In genomic region chr3:9886765-9887626, GRCm38 (mm10) we compare ENCODE assay signal across 7 mouse cellular contexts.
DNase-seq lines count a peak whose midpoint lies in the region; ATAC-seq and TF ChIP-seq lines count a peak whose summit lies in the region.

No protein-coding gene starts in this region.

- H3K27ac ChIP-seq in left cerebral cortex, adult 2 months, result no peak overlapping the region
- H3K27ac ChIP-seq in embryonic facial prominence, embryonic 15.5 days (replicated peaks), result no peak overlapping the region
- peak overlapping the region; percentile 88 for H3K27ac ChIP-seq in liver, postnatal 0 days (ENCODE audit: low read depth)
- peak overlapping the region; percentile 83 for H3K27ac ChIP-seq in spleen, adult 2 months (ENCODE audit: insufficient read depth, low read length)

- WGBS in embryonic facial prominence, embryonic 15.5 days, result 60% methylated on average over 10 of the region's 10 CpGs
- WGBS in liver, postnatal 0 days (ENCODE audit: insufficient replicate concordance), result 25% methylated on average over 10 of the region's 10 CpGs
- WGBS in spleen, adult 2 months, result 14% methylated on average over 10 of the region's 10 CpGs

- 0 out of 2 replicates have a peak, but pooled peaks have one; percentile 56 for ATAC-seq in embryonic facial prominence, embryonic 15.5 days (ENCODE audit: insufficient number of reproducible peaks, low FRiP score, low TSS enrichment, low read depth)
- peak; percentile 70 for ATAC-seq in liver, postnatal 0 days

- H3K9me3 ChIP-seq in embryonic facial prominence, embryonic 15.5 days (replicated peaks), result no peaks in the 10 kb centered on the region
- H3K9me3 ChIP-seq in liver, postnatal 0 days (ENCODE audit: low read length), result no peaks in the 10 kb centered on the region

- TF ChIP-seq CTCF in left cerebral cortex, adult 2 months (IDR thresholded peaks at IDR 0.05), result no peak
- TF ChIP-seq CTCF in liver, postnatal 0 days (IDR thresholded peaks at IDR 0.05; ENCODE audit: low read depth), result no peak
- TF ChIP-seq CTCF in spleen, adult 2 months (IDR thresholded peaks at IDR 0.05; ENCODE audit: extremely low read depth, insufficient read depth, insufficient read length, insufficient replicate concordance), result no peak

- peak; percentile 63; the same call in 1 of the 2 replicates for TF ChIP-seq EP300 in liver, postnatal 0 days (IDR thresholded peaks at IDR 0.05; ENCODE audit: low read depth)

- H3K4me2 ChIP-seq in embryonic facial prominence, embryonic 15.5 days (replicated peaks), result no peak overlapping the region
- H3K4me2 ChIP-seq in liver, postnatal 0 days (ENCODE audit: low read depth, low read length), result peak overlapping the region; percentile 44

- no peaks in the 10 kb centered on the region for H3K27me3 ChIP-seq in embryonic facial prominence, embryonic 15.5 days
- H3K27me3 ChIP-seq in liver, postnatal 0 days (ENCODE audit: insufficient read depth, low read length), result no peaks in the 10 kb centered on the region
- H3K27me3 ChIP-seq in spleen, adult 2 months (ENCODE audit: control insufficient read depth, insufficient read depth, low read length), result no peaks in the 10 kb centered on the region

- H3K36me3 ChIP-seq in embryonic facial prominence, embryonic 15.5 days, result no peaks in the 10 kb centered on the region
- H3K36me3 ChIP-seq in liver, postnatal 0 days (replicated peaks; ENCODE audit: insufficient read depth, low read length), result no peaks in the 10 kb centered on the region
- no peaks in the 10 kb centered on the region for H3K36me3 ChIP-seq in spleen, adult 2 months (ENCODE audit: control insufficient read depth, insufficient read depth, low read length)

- H3K4me3 ChIP-seq in left cerebral cortex, adult 2 months, result no peak overlapping the region
- no peak overlapping the region for H3K4me3 ChIP-seq in embryonic facial prominence, embryonic 15.5 days (replicated peaks)
- H3K4me3 ChIP-seq in liver, postnatal 0 days (ENCODE audit: low read depth, low read length), result no peak overlapping the region
- no peak overlapping the region for H3K4me3 ChIP-seq in spleen, adult 2 months (ENCODE audit: extremely low read depth, insufficient read depth, insufficient read length)

- no peaks in the 10 kb centered on the region; the same call in 1 of the 2 replicates for H3K4me1 ChIP-seq in embryonic facial prominence, embryonic 15.5 days
- peaks cover 14% of the 10 kb centered on the region for H3K4me1 ChIP-seq in liver, postnatal 0 days (ENCODE audit: insufficient read depth)
- peaks cover 32% of the 10 kb centered on the region for H3K4me1 ChIP-seq in spleen, adult 2 months (ENCODE audit: control insufficient read depth, insufficient read depth, insufficient read length)

- intact Hi-C loops in left cerebral cortex, postnatal 4 days (cut with DNase I), result no loop called here
- intact Hi-C loops in left cerebral cortex, adult 2 months (cut with DNase I), result no loop called here

- TF ChIP-seq POLR2A in spleen, adult 2 months (IDR thresholded peaks at IDR 0.05; ENCODE audit: low read depth, low read length), result no peak

- H3K9ac ChIP-seq in embryonic facial prominence, embryonic 15.5 days, result no peak overlapping the region
- no peak overlapping the region for H3K9ac ChIP-seq in liver, postnatal 0 days (replicated peaks)

- DNase-seq in left cerebral cortex, postnatal 4 days, result peak; percentile 15
- DNase-seq in left cerebral cortex, adult 2 months (ENCODE audit: extremely low spot score in 1 of 2, low spot score in 2 of 2), result no peak
- DNase-seq in liver, postnatal 0 days, result peak; percentile 56
- peak in 1 of 2 experiments; percentile 72 for DNase-seq in spleen, adult 2 months (ENCODE audit: low read depth in 1 of 2, low spot score in 2 of 2)
- DNase-seq in left cerebral cortex, adult 8-10 months (ENCODE audit: low spot score in 2 of 2), result no peak
- no peak for DNase-seq in gastrocnemius, adult 18-20 months (ENCODE audit: low spot score)

Comparison
In these comparisons a context has a peak if more than half of its experiments do, and no peak if none do; other contexts are left out.
1. DNase-seq: peak in left cerebral cortex, postnatal 4 days (single experiment) and liver, postnatal 0 days (single experiment); none in left cerebral cortex, adult 2 months (0 of 2), left cerebral cortex, adult 8-10 months (0 of 2) and gastrocnemius, adult 18-20 months (single experiment).
2. H3K27ac ChIP-seq: peak in liver, postnatal 0 days (single experiment) and spleen, adult 2 months (single experiment); none in left cerebral cortex, adult 2 months (single experiment) and embryonic facial prominence, embryonic 15.5 days (single experiment).